Mouse (Mus musculus) liver, postnatal 0 days (tissue): ENCODE results near the gene Hexb.

ENCODE experiments used
- CTCF ChIP-seq: sonication (generic); IDR thresholded peaks from 2 replicates; pipeline ENCODE4 v1.5.1; 2016; ENCODE audit warnings: antibody characterized with exemption, low read depth
- EP300 ChIP-seq: IDR thresholded peaks from 2 replicates; pipeline ENCODE4 v1.6.1; 2016; ENCODE audit warnings: antibody characterized with exemption, low read depth, mild to moderate bottlenecking

GRCm38 (mm10) chr13:97186346-97186745 lies 11.8 kb downstream of the Hexb start:
- no peak for TF ChIP-seq CTCF
- TF ChIP-seq EP300: no peak
